Mouse (Mus musculus) neural tube, embryonic 10.5 days (tissue): ENCODE measurements around the gene Creb3l4.
"Not testable (repeated sequence)": the region's sequence is repeated elsewhere in the genome, so short reads cannot be mapped to it uniquely, and the experiment has no call there.

Experiments used
- DNase-seq: peaks from one replicate; pipeline ENCODE4 v3.0.0-alpha.2; 2017; ENCODE audit warnings: low spot score; ENCODE audit errors: extremely low spot score

Gene Creb3l4

GRCm38 (mm10) chr3:90265034-90265931, 22.0 kb upstream of the Creb3l4 start, which contains the start of gene Dennd4b:
TSS of gene Dennd4b (plus strand) at chr3:90265185.
- peak; percentile 94 for DNase-seq

- DNase-seq = no peak
Measured at GRCm38 (mm10) chr3:90264687-90265033, 21.3 kb upstream of the Creb3l4 start.

- DNase-seq = no peak
Measured at GRCm38 (mm10) chr3:90263121-90263771, 19.9 kb upstream of the Creb3l4 start.

GRCm38 (mm10) chr3:90258521-90258920, 15.2 kb upstream of the Creb3l4 start:
- no peak for DNase-seq

- no peak for DNase-seq
Measured at GRCm38 (mm10) chr3:90256731-90257530, 13.6 kb upstream of the Creb3l4 start.

GRCm38 (mm10) chr3:90255784-90256353, 12.6 kb upstream of the Creb3l4 start:
- DNase-seq = no peak

GRCm38 (mm10) chr3:90255194-90255565, 11.9 kb upstream of the Creb3l4 start:
- no peak for DNase-seq

- DNase-seq = no peak
Measured at GRCm38 (mm10) chr3:90254419-90255193, 11.3 kb upstream of the Creb3l4 start.

- DNase-seq = peak; percentile 92
Measured at GRCm38 (mm10) chr3:90253653-90254418, 10.5 kb upstream of the Creb3l4 start, which contains the start of gene Crtc2. TSS of gene Crtc2 (plus strand) at chr3:90254163.

- DNase-seq = not testable (repeated sequence)
Measured at GRCm38 (mm10) chr3:90253174-90253573, 9.9 kb upstream of the Creb3l4 start.

- DNase-seq = not testable (repeated sequence)
Measured at GRCm38 (mm10) chr3:90252659-90253058, 9.3 kb upstream of the Creb3l4 start.

- not testable (repeated sequence) for DNase-seq
Measured at GRCm38 (mm10) chr3:90251731-90252226, 8.5 kb upstream of the Creb3l4 start.

- DNase-seq = no peak
Measured at GRCm38 (mm10) chr3:90250791-90251190, 7.5 kb upstream of the Creb3l4 start.

GRCm38 (mm10) chr3:90248746-90249100, 5.4 kb upstream of the Creb3l4 start:
- no peak for DNase-seq

- DNase-seq = peak; percentile 92
Measured at GRCm38 (mm10) chr3:90247960-90248745, 4.8 kb upstream of the Creb3l4 start, which contains the start of gene Slc39a1. TSS of gene Slc39a1 (plus strand) at chr3:90248172.

- DNase-seq = no peak
Measured at GRCm38 (mm10) chr3:90247630-90247959, 4.3 kb upstream of the Creb3l4 start.

GRCm38 (mm10) chr3:90245406-90245805, 2.1 kb upstream of the Creb3l4 start:
- no peak for DNase-seq

- no peak for DNase-seq
Measured at GRCm38 (mm10) chr3:90241669-90242358, 1.5 kb downstream of the Creb3l4 start.
